27 mouse cellular contexts compared by ENCODE assay signal in the genomic region with DNA sequence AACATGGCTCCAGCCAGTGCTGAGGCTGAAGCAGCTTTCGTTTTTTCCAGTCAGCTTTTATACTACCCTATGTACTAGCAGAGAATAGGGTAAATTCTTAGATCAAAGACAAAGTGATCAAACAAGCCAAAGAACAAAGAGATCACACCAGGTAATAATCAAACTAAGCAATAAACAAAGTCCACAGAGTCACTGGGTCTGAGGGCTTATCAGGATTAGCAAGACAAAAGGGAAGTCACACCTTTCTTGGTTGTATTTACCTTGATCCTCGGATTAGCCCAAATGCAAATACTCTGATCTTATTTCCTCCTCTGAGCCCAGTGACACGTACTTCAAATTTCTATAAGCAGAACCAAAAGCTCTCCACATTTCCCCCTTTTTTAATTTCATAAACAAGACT.
"Had no signal": no experiment of that assay in that cellular context is flagged by ENCODE, and none has a peak within 500 bp of the region (broad histone marks: within the 10 kb centered on the region; RNA-seq: fewer than 3 reads in every experiment).

No protein-coding gene starts in this region.

- H3K4me3 ChIP-seq: gastrocnemius, adult 2 months; heart, embryonic 10.5 days; heart, embryonic 12.5 days; hindbrain, embryonic 10.5 days; hindbrain, embryonic 12.5 days; kidney, embryonic 15.5 days; layer of hippocampus, adult 2 months; limb, embryonic 13.5 days; limb, embryonic 15.5 days; liver, embryonic 12.5 days had no signal

- H3K9me3 ChIP-seq: heart, embryonic 10.5 days; heart, embryonic 12.5 days; hindbrain, embryonic 10.5 days; hindbrain, embryonic 12.5 days; kidney, embryonic 15.5 days; limb, embryonic 13.5 days; limb, embryonic 15.5 days; liver, embryonic 12.5 days had no signal

- H3K9ac ChIP-seq: heart, embryonic 12.5 days; hindbrain, embryonic 12.5 days; hindbrain, embryonic 14.5 days; kidney, embryonic 15.5 days; limb, embryonic 13.5 days; limb, embryonic 15.5 days; liver, embryonic 12.5 days; liver, embryonic 14.5 days had no signal

- ATAC-seq: hindbrain, embryonic 16.5 days; inflammation-experienced regulatory T-cells, adult 6 months; liver, embryonic 12.5 days had no signal

- H3K36me3 ChIP-seq: heart, embryonic 10.5 days; heart, embryonic 12.5 days; hindbrain, embryonic 10.5 days; hindbrain, embryonic 12.5 days; kidney, embryonic 15.5 days; limb, embryonic 13.5 days; limb, embryonic 15.5 days; liver, embryonic 12.5 days had no signal

- H3K27me3 ChIP-seq: heart, embryonic 12.5 days; hindbrain, embryonic 12.5 days; kidney, embryonic 15.5 days; limb, embryonic 13.5 days; limb, embryonic 15.5 days; liver, embryonic 12.5 days had no signal

- H3K4me2 ChIP-seq: heart, embryonic 12.5 days; hindbrain, embryonic 12.5 days; hindbrain, embryonic 14.5 days; kidney, embryonic 15.5 days; limb, embryonic 13.5 days; limb, embryonic 15.5 days; liver, embryonic 12.5 days had no signal

- H3K4me1 ChIP-seq: heart, embryonic 10.5 days; heart, embryonic 12.5 days; hindbrain, embryonic 10.5 days; hindbrain, embryonic 12.5 days; kidney, embryonic 15.5 days; limb, embryonic 13.5 days; limb, embryonic 15.5 days; liver, embryonic 12.5 days had no signal

- H3K27ac ChIP-seq: gastrocnemius, adult 2 months; heart, embryonic 10.5 days; hindbrain, embryonic 10.5 days; hindbrain, embryonic 12.5 days; hindbrain, embryonic 14.5 days; kidney, embryonic 15.5 days; kidney, postnatal 0 days; layer of hippocampus, adult 2 months; limb, embryonic 13.5 days; limb, embryonic 15.5 days; liver, embryonic 12.5 days; liver, embryonic 14.5 days had no signal

- DNase-seq: gastrocnemius, adult 2 months; gastrocnemius, postnatal 10 days; gastrocnemius, postnatal 25 days; heart, adult 18-20 months; heart, postnatal 10 days; heart, postnatal 4 days; kidney, adult 11 months; kidney, adult 2 months; kidney, adult 9 months; kidney, postnatal 14 days; kidney, postnatal 36 days; layer of hippocampus, postnatal 36 days; left cerebral cortex, postnatal 4 days had no signal
